Mouse (Mus musculus): ENCODE measurements around the gene Fam13c. TPM values are rescaled to one million over a fixed set of nuclear protein-coding genes. Genes with fewer than 3 reads are reported as not detected.

The Fam13c gene
- total and polyA plus RNA-seq, 3 experiments = 0.16 TPM; not detected in 2

- Histone ChIP-seq H3K36me3 (replicated peaks) (no peaks in the 10 kb centered on the region), H3K4me1 (ENCODE audit: insufficient read depth, low read depth, low read length) (no peaks in the 10 kb centered on the region), H3K9me3 (replicated peaks) (peaks cover 66% of the 10 kb centered on the region), H3K4me3 (ENCODE audit: low read depth, low read length) (no peak overlapping the region), H3K27me3 (ENCODE audit: insufficient read depth, low read length) (no peaks in the 10 kb centered on the region)
- TF ChIP-seq POLR2AphosphoS5 (IDR thresholded peaks at IDR 0.05; ENCODE audit: insufficient replicate concordance, low read depth, low read length) = no peak
- TF ChIP-seq GATA1 (IDR thresholded peaks at IDR 0.05; ENCODE audit: borderline replicate concordance, low read length) = no peak
- no peak for TF ChIP-seq TAL1 (conservative IDR thresholded peaks at IDR 0.05; ENCODE audit: low read depth, low read length)
- no peak for TF ChIP-seq CTCF (IDR thresholded peaks at IDR 0.05; ENCODE audit: low read depth, low read length)
- no peak for TF ChIP-seq GATA2 (IDR thresholded peaks at IDR 0.05; ENCODE audit: borderline replicate concordance, low read depth, low read length)
- ATAC-seq (ENCODE audit: extremely low read depth, insufficient number of reproducible peaks, low FRiP score, poor library complexity, severe bottlenecking) = no peak
- no peak for DNase-seq (ENCODE audit: low spot score)
Observed at GRCm38 (mm10) chr10:70520143-70521131, 80.2 kb downstream of the Fam13c start.

GRCm38 (mm10) chr10:70521379-70521778 is 81.1 kb downstream of the Fam13c start:
- Histone ChIP-seq H3K4me1 (ENCODE audit: insufficient read depth, low read depth, low read length) (no peaks in the 10 kb centered on the region), H3K4me3 (ENCODE audit: low read depth, low read length) (no peak overlapping the region), H3K27me3 (ENCODE audit: insufficient read depth, low read length) (no peaks in the 10 kb centered on the region), H3K36me3 (replicated peaks) (no peaks in the 10 kb centered on the region), H3K9me3 (replicated peaks) (peaks cover 60% of the 10 kb centered on the region)
- no peak for TF ChIP-seq GATA2 (IDR thresholded peaks at IDR 0.05; ENCODE audit: borderline replicate concordance, low read depth, low read length)
- TF ChIP-seq TAL1 (conservative IDR thresholded peaks at IDR 0.05; ENCODE audit: low read depth, low read length) = no peak
- DNase-seq (ENCODE audit: low spot score) (no peak), ATAC-seq (ENCODE audit: extremely low read depth, insufficient number of reproducible peaks, low FRiP score, poor library complexity, severe bottlenecking) (no peak)

- no peaks in the 10 kb centered on the region for H3K36me3 ChIP-seq (replicated peaks)
- no peaks in the 10 kb centered on the region for H3K27me3 ChIP-seq (ENCODE audit: insufficient read depth, low read length)
- no peaks in the 10 kb centered on the region for H3K4me1 ChIP-seq (ENCODE audit: insufficient read depth, low read depth, low read length)
- DNase-seq (ENCODE audit: low spot score) = no peak
- no peak for ATAC-seq (ENCODE audit: extremely low read depth, insufficient number of reproducible peaks, low FRiP score, poor library complexity, severe bottlenecking)
- H3K4me3 ChIP-seq (ENCODE audit: low read depth, low read length) = no peak overlapping the region
- peaks cover 58% of the 10 kb centered on the region for H3K9me3 ChIP-seq (replicated peaks)
- TF ChIP-seq CTCF (IDR thresholded peaks at IDR 0.05; ENCODE audit: low read depth, low read length) (no peak), GATA2 (IDR thresholded peaks at IDR 0.05; ENCODE audit: borderline replicate concordance, low read depth, low read length) (no peak), POLR2AphosphoS5 (IDR thresholded peaks at IDR 0.05; ENCODE audit: insufficient replicate concordance, low read depth, low read length) (no peak), GATA1 (IDR thresholded peaks at IDR 0.05; ENCODE audit: borderline replicate concordance, low read length) (no peak), TAL1 (conservative IDR thresholded peaks at IDR 0.05; ENCODE audit: low read depth, low read length) (no peak)
Observed at GRCm38 (mm10) chr10:70530185-70530823, 90.0 kb downstream of the Fam13c start.

GRCm38 (mm10) chr10:70532249-70532648 is 92.0 kb downstream of the Fam13c start:
- DNase-seq (ENCODE audit: low spot score) = no peak
- Histone ChIP-seq H3K36me3 (replicated peaks) (no peaks in the 10 kb centered on the region), H3K4me1 (ENCODE audit: insufficient read depth, low read depth, low read length) (no peaks in the 10 kb centered on the region), H3K9me3 (replicated peaks) (peaks cover 66% of the 10 kb centered on the region), H3K4me3 (ENCODE audit: low read depth, low read length) (no peak overlapping the region), H3K27me3 (ENCODE audit: insufficient read depth, low read length) (no peaks in the 10 kb centered on the region)
- TF ChIP-seq TAL1 (conservative IDR thresholded peaks at IDR 0.05; ENCODE audit: low read depth, low read length) (no peak), CTCF (IDR thresholded peaks at IDR 0.05; ENCODE audit: low read depth, low read length) (no peak), GATA1 (IDR thresholded peaks at IDR 0.05; ENCODE audit: borderline replicate concordance, low read length) (no peak), POLR2AphosphoS5 (IDR thresholded peaks at IDR 0.05; ENCODE audit: insufficient replicate concordance, low read depth, low read length) (no peak), GATA2 (IDR thresholded peaks at IDR 0.05; ENCODE audit: borderline replicate concordance, low read depth, low read length) (no peak)
- no peak for ATAC-seq (ENCODE audit: extremely low read depth, insufficient number of reproducible peaks, low FRiP score, poor library complexity, severe bottlenecking)

GRCm38 (mm10) chr10:70533301-70533781 is 93.1 kb downstream of the Fam13c start:
- Histone ChIP-seq H3K4me1 (ENCODE audit: insufficient read depth, low read depth, low read length) (no peaks in the 10 kb centered on the region), H3K36me3 (replicated peaks) (no peaks in the 10 kb centered on the region), H3K4me3 (ENCODE audit: low read depth, low read length) (no peak overlapping the region), H3K9me3 (replicated peaks) (peaks cover 65% of the 10 kb centered on the region), H3K27me3 (ENCODE audit: insufficient read depth, low read length) (no peaks in the 10 kb centered on the region)
- TF ChIP-seq TAL1 (conservative IDR thresholded peaks at IDR 0.05; ENCODE audit: low read depth, low read length) (no peak), GATA2 (IDR thresholded peaks at IDR 0.05; ENCODE audit: borderline replicate concordance, low read depth, low read length) (no peak), GATA1 (IDR thresholded peaks at IDR 0.05; ENCODE audit: borderline replicate concordance, low read length) (no peak), POLR2AphosphoS5 (IDR thresholded peaks at IDR 0.05; ENCODE audit: insufficient replicate concordance, low read depth, low read length) (no peak), CTCF (IDR thresholded peaks at IDR 0.05; ENCODE audit: low read depth, low read length) (no peak)
- ATAC-seq (ENCODE audit: extremely low read depth, insufficient number of reproducible peaks, low FRiP score, poor library complexity, severe bottlenecking) (no peak), DNase-seq (ENCODE audit: low spot score) (no peak)

- no peak overlapping the region for H3K4me3 ChIP-seq (ENCODE audit: low read depth, low read length)
- no peaks in the 10 kb centered on the region for H3K4me1 ChIP-seq (ENCODE audit: insufficient read depth, low read depth, low read length)
- H3K27me3 ChIP-seq (ENCODE audit: insufficient read depth, low read length) = no peaks in the 10 kb centered on the region
- TF ChIP-seq GATA1 (IDR thresholded peaks at IDR 0.05; ENCODE audit: borderline replicate concordance, low read length) = no peak
- no peak for TF ChIP-seq GATA2 (IDR thresholded peaks at IDR 0.05; ENCODE audit: borderline replicate concordance, low read depth, low read length)
- no peak for TF ChIP-seq POLR2AphosphoS5 (IDR thresholded peaks at IDR 0.05; ENCODE audit: insufficient replicate concordance, low read depth, low read length)
- TF ChIP-seq TAL1 (conservative IDR thresholded peaks at IDR 0.05; ENCODE audit: low read depth, low read length) = no peak
- TF ChIP-seq CTCF (IDR thresholded peaks at IDR 0.05; ENCODE audit: low read depth, low read length) = no peak
- DNase-seq (ENCODE audit: low spot score) = no peak
- no peaks in the 10 kb centered on the region for H3K36me3 ChIP-seq (replicated peaks)
- H3K9me3 ChIP-seq (replicated peaks) = peaks cover 68% of the 10 kb centered on the region
- ATAC-seq (ENCODE audit: extremely low read depth, insufficient number of reproducible peaks, low FRiP score, poor library complexity, severe bottlenecking) = no peak
Observed at GRCm38 (mm10) chr10:70533986-70534385, 93.7 kb downstream of the Fam13c start.

Data from G1E (cell line).